Mouse (Mus musculus) ES-Bruce4 (cell line): ENCODE measurements around the gene Foxo4.

Experiments
- CTCF ChIP-seq: IDR thresholded peaks from one replicate; pipeline ENCODE4 v1.8.1; 2011; ENCODE audit warnings: low read depth, low read length
- POLR2A ChIP-seq: IDR thresholded peaks from one replicate; pipeline ENCODE4 v1.8.1; 2011; ENCODE audit warnings: low read length; ENCODE audit not compliant: insufficient read depth

DNA sequence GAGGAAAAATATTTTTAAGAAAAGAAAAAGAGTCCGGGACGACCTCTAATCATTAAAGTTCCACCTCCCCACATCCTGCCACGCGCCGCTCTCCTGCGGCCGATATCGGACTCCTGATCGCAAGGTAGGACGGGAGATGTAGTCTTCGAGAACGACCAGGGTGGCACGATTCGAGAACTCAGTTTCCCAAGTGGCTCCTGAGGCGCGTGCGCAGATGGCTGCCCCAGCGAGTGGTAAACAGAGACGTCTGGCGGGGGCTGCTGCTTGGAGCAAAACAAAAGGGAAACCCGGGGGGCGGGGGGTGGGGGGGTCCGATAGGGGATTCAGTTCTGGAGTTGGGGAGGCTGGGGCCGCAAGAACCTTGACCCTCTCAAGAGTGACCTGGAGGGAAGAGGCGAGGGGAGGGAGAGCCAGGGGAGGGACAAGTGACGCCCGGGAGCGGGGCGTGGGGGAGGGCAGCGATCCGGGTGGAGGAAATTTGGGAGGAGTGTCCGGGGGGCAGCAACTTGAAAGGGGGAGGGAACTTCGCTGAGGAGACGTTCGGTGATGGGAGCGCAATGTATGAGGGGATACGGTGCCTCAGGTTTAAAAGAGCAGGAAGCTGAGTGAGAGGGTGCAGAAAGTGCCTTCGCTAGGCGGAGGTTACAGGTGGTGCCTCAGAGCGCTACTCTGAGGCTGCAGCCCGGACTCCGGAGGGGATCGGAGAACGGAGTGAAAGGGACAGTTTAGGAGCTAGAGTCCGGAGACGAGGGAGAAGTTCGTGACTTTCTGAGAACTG lies at the start of gene Foxo4:
- no peak for TF ChIP-seq POLR2A
- TF ChIP-seq CTCF = no peak
